Mouse (Mus musculus) right cerebral cortex, postnatal 36 days (tissue): ENCODE data around the gene Rubcn.

ENCODE experiments used
- DNase-seq, 2 experiments: peaks; one replicate each; pipeline ENCODE4 v3.0.0; 2022; ENCODE audit warnings: low spot score in 2 of 2, mixed read lengths in 1 of 2

Gene Rubcn

GRCm38 (mm10) chr16:32818441-32818840 is 59.1 kb downstream of the Rubcn start:
- no peak for DNase-seq

- no peak for DNase-seq
Measured at GRCm38 (mm10) chr16:32818036-32818435, 59.5 kb downstream of the Rubcn start.

- DNase-seq = no peak
Measured at GRCm38 (mm10) chr16:32815160-32815605, 62.4 kb downstream of the Rubcn start.

- no peak for DNase-seq
Measured at GRCm38 (mm10) chr16:32814539-32814938, 63.0 kb downstream of the Rubcn start.

GRCm38 (mm10) chr16:32813771-32814170 is 63.8 kb downstream of the Rubcn start:
- no peak for DNase-seq

GRCm38 (mm10) chr16:32813362-32813761 is 64.2 kb downstream of the Rubcn start:
- no peak for DNase-seq

- DNase-seq = peak; percentile 53 to 60
Measured at GRCm38 (mm10) chr16:32812888-32813361, 64.6 kb downstream of the Rubcn start.

- no peak for DNase-seq
Measured at GRCm38 (mm10) chr16:32810321-32810720, 67.2 kb downstream of the Rubcn start, which contains the start of gene Smbd1. Gene Smbd1, minus strand, starts transcription at chr16:32810477.

GRCm38 (mm10) chr16:32807408-32808185 is 70.0 kb downstream of the Rubcn start:
- no peak for DNase-seq

- DNase-seq = no peak
Measured at GRCm38 (mm10) chr16:32805151-32805550, 72.4 kb downstream of the Rubcn start.

- no peak for DNase-seq
Measured at GRCm38 (mm10) chr16:32803901-32804300, 73.7 kb downstream of the Rubcn start.

- peak; percentile 12 to 27 for DNase-seq
Measured at GRCm38 (mm10) chr16:32803252-32803853, 74.2 kb downstream of the Rubcn start.

GRCm38 (mm10) chr16:32797426-32797689 is 80.2 kb downstream of the Rubcn start, which contains the start of gene Muc20:
Gene Muc20, minus strand, starts transcription at chr16:32797435.
- DNase-seq = no peak

GRCm38 (mm10) chr16:32796676-32797425 is 80.7 kb downstream of the Rubcn start:
- DNase-seq = no peak

- DNase-seq = no peak
Measured at GRCm38 (mm10) chr16:32795177-32795576, 82.4 kb downstream of the Rubcn start.

GRCm38 (mm10) chr16:32790056-32790455 is 87.5 kb downstream of the Rubcn start:
- DNase-seq = no peak

GRCm38 (mm10) chr16:32784840-32785239 is 92.7 kb downstream of the Rubcn start:
- DNase-seq = peak; percentile 36 to 67

GRCm38 (mm10) chr16:32783324-32784062 is 94.1 kb downstream of the Rubcn start:
- no peak for DNase-seq

- no peak for DNase-seq
Measured at GRCm38 (mm10) chr16:32778956-32779355, 98.6 kb downstream of the Rubcn start.

GRCm38 (mm10) chr16:32776676-32777075 is 100.9 kb downstream of the Rubcn start:
- DNase-seq = no peak
